Mouse (Mus musculus): Measurements from ENCODE around the gene Sox9.

GRCm38 (mm10) chr11:112826193-112827043 lies 44.4 kb downstream of the Sox9 start:
- TF ChIP-seq CTCF (IDR thresholded peaks at IDR 0.05; ENCODE audit: insufficient read depth, low read length) (no peak), POLR2A (IDR thresholded peaks at IDR 0.05; ENCODE audit: borderline replicate concordance, extremely low read depth, low read depth, low read length) (no peak)
